Mouse (Mus musculus): Measurements from ENCODE around the gene Rag1.

DNA sequence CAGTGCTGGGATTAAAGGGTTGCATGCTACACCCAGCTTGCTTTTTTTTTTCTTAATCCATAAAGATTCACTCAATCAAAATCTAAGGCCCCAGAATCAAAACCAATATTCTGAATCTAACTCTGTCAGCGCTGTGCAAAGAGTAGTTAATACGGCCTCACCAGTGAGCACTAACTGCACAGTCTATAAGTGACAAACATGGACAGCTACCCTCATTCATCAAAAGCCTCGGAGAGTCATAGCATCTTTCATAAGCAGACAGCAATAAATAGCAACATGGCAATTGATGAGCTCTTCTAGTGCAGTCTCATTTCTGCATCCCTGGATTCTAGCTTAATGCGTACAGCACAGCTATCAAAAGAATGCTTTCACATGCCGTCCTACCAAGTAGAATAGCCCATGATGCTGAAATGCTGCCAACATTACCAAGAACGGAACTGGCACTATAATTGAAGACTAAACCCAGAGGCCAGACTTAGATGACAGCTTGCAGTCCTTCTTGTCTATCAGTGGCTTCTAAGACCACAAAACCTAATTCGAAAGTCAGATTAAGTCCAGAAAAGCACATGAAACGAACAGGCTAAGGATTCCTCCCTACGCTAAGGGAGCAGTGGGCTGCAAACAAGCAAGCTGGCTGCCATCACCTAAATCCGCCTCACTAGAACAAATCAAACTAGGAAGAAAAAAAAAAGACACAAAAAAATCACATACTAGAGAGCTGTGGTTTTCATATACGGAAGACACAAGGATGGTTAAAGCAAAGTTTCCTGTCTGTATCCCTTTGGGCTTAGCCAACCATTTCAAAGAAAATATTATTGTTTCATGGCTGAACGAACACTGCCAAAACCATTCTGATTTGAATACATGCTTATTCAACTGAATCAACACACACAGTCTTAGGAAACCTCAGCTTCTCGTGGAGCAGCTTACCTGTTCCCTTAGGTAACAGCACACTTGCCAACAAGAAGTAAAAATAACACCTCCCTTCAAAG, 50.8 kb downstream of the Rag1 start:
- TF ChIP-seq POLR2A (IDR thresholded peaks at IDR 0.05; ENCODE audit: low read depth, low read length) = no peak
- TF ChIP-seq CTCF (IDR thresholded peaks at IDR 0.05; ENCODE audit: extremely low read depth, insufficient read depth, insufficient read length, insufficient replicate concordance) = no peak

Data from spleen, adult 2 months (tissue).